Mouse (Mus musculus): Measurements from ENCODE around the gene Gsta4.
"Not testable (repeated sequence)": the region's sequence is repeated elsewhere in the genome, so short reads cannot be mapped to it uniquely, and the experiment has no call there.

- TF ChIP-seq CTCF, POLR2A (IDR thresholded peaks at IDR 0.05; ENCODE audit: extremely low read depth, insufficient read depth, low read length): not testable (repeated sequence)
Observed at GRCm38 (mm10) chr9:78182474-78182873, at the start of gene Gsta4.

Measured in cortical plate, adult 2 months (tissue).